Mouse (Mus musculus) neural tube, embryonic 13.5 days (tissue): Measurements from ENCODE around the gene Llgl1. TPM values are rescaled to one million over a fixed set of nuclear protein-coding genes. Genes with fewer than 3 reads are reported as not detected.
A peak's percentile ranks its signal among the peaks of the same experiment; 100 is the strongest.

Experiments
- ATAC-seq: fragments of 200-750 bp; cut with Nextera tagmentation; 2 replicates; pipeline ENCODE4 v1.8.0; 2017; ENCODE audit warnings: low read depth, mild to moderate bottlenecking, moderate TSS enrichment, moderate library complexity
- H3K27ac ChIP-seq: fragments of 300-500 bp; sonication (generic); replicated peaks from 2 replicates; pipeline ENCODE4 v1.5.1; 2015; ENCODE audit warnings: moderate library complexity, mild to moderate bottlenecking, inconsistent platforms
- H3K27me3 ChIP-seq: fragments of 300-500 bp; sonication (generic); 2 replicates; pipeline ENCODE4 v1.6.1; 2015; ENCODE audit warnings: mild to moderate bottlenecking, inconsistent platforms
- H3K36me3 ChIP-seq: fragments of 300-500 bp; sonication (generic); 2 replicates; pipeline ENCODE4 v1.6.1; 2015; ENCODE audit warnings: mild to moderate bottlenecking, inconsistent platforms
- H3K4me1 ChIP-seq: fragments of 300-500 bp; sonication (generic); replicated peaks from 2 replicates; pipeline ENCODE4 v1.6.1; 2015; ENCODE audit warnings: inconsistent platforms
- H3K4me2 ChIP-seq: fragments of 300-500 bp; sonication (generic); 2 replicates; pipeline ENCODE4 v1.6.1; 2015; ENCODE audit warnings: inconsistent platforms, mild to moderate bottlenecking, moderate library complexity
- H3K4me3 ChIP-seq: fragments of 300-500 bp; sonication (generic); 2 replicates; pipeline ENCODE4 v1.5.1; 2015; ENCODE audit warnings: mild to moderate bottlenecking, inconsistent platforms
- H3K9ac ChIP-seq: fragments of 300-500 bp; sonication (generic); 2 replicates; pipeline ENCODE4 v1.6.1; 2015; ENCODE audit warnings: moderate library complexity, mild to moderate bottlenecking, inconsistent platforms
- H3K9me3 ChIP-seq: fragments of 300-500 bp; sonication (generic); 2 replicates; pipeline ENCODE4 v1.6.1; 2016; ENCODE audit warnings: inconsistent platforms
- WGBS: fragments of 180-500 bp; shearing (Covaris S2); methylation state at CpG from one replicate; pipeline ENCODE4 v1.1.7; 2015; 5-methylcytosine and 5-hydroxymethylcytosine counted together
- polyA plus RNA-seq: library from polyadenylated mRNA; unstranded; fragments of >200 nt; fragmentation: Nextera tagmentation; extraction: Ambion mirVana; gene quantifications from 2 replicates; pipeline ENCODE4 v1.2.1, GENCODE M21; 2015

Gene Llgl1
- polyA plus RNA-seq, 1 experiment from 2014 or later: 54.4 TPM

- H3K27ac ChIP-seq: peak within 1 kb of the TSS; percentile 91
- H3K4me1 ChIP-seq: peaks cover 39% of the 10 kb centered on the region
- under 1% methylated on average over 44 of the region's 44 CpGs for WGBS
Observed at GRCm38 (mm10) chr11:60728260-60728761, 28.8 kb downstream of the Llgl1 start, which contains the start of gene Mief2. Gene Mief2, plus strand, starts transcription at chr11:60728398.

GRCm38 (mm10) chr11:60729217-60729641 is 29.7 kb downstream of the Llgl1 start:
- H3K27ac ChIP-seq: no peak overlapping the region
- H3K9ac ChIP-seq: peak overlapping the region; percentile 78; the same call in 1 of the 2 replicates
- WGBS: 78% methylated on average over 6 of the region's 6 CpGs
- peaks cover 39% of the 10 kb centered on the region for H3K4me1 ChIP-seq
- H3K4me2 ChIP-seq: peak overlapping the region; percentile 76
- H3K27me3 ChIP-seq: no peaks in the 10 kb centered on the region
- ATAC-seq: no peak
- H3K36me3 ChIP-seq: peaks cover 46% of the 10 kb centered on the region
- H3K4me3 ChIP-seq: peak overlapping the region; percentile 84
- no peaks in the 10 kb centered on the region for H3K9me3 ChIP-seq

More at GRCm38 (mm10) chr11:60728260-60728761, 28.8 kb downstream of the Llgl1 start, which contains the start of gene Mief2:
- H3K36me3 ChIP-seq: peaks cover 48% of the 10 kb centered on the region
- H3K9me3 ChIP-seq: no peaks in the 10 kb centered on the region
- ATAC-seq: peak; percentile 95
- peak within 1 kb of the TSS; percentile 84 for H3K4me3 ChIP-seq
- no peaks in the 10 kb centered on the region for H3K27me3 ChIP-seq
- peak within 1 kb of the TSS; percentile 76 for H3K4me2 ChIP-seq
- peak within 1 kb of the TSS; percentile 92 for H3K9ac ChIP-seq

- Histone ChIP-seq H3K9ac (peak overlapping the region; percentile 49), H3K4me3 (no peak overlapping the region), H3K4me1 (peaks cover 38% of the 10 kb centered on the region), H3K9me3 (no peaks in the 10 kb centered on the region), H3K4me2 (no peak overlapping the region), H3K27ac (no peak overlapping the region), H3K36me3 (peaks cover 40% of the 10 kb centered on the region), H3K27me3 (no peaks in the 10 kb centered on the region)
- WGBS: 91% methylated on average over 9 of the region's 9 CpGs
- ATAC-seq: no peak
Observed at GRCm38 (mm10) chr11:60730169-60730568, 30.6 kb downstream of the Llgl1 start.

GRCm38 (mm10) chr11:60731251-60731650 is 31.7 kb downstream of the Llgl1 start:
- H3K9ac ChIP-seq: no peak overlapping the region
- H3K4me3 ChIP-seq: no peak overlapping the region
- H3K4me2 ChIP-seq: no peak overlapping the region
- H3K36me3 ChIP-seq: peaks cover 40% of the 10 kb centered on the region
- no peaks in the 10 kb centered on the region for H3K27me3 ChIP-seq
- ATAC-seq: no peak
- peaks cover 29% of the 10 kb centered on the region for H3K4me1 ChIP-seq
- no peak overlapping the region for H3K27ac ChIP-seq
- H3K9me3 ChIP-seq: no peaks in the 10 kb centered on the region
- WGBS: 92% methylated on average over 14 of the region's 14 CpGs

- 81% methylated on average over 2 of the region's 2 CpGs for WGBS
- Histone ChIP-seq H3K27me3 (no peaks in the 10 kb centered on the region), H3K4me1 (peaks cover 8% of the 10 kb centered on the region), H3K9ac (no peak overlapping the region), H3K9me3 (no peaks in the 10 kb centered on the region), H3K4me2 (no peak overlapping the region), H3K36me3 (peaks cover 52% of the 10 kb centered on the region), H3K27ac (no peak overlapping the region), H3K4me3 (no peak overlapping the region)
- ATAC-seq: no peak
Observed at GRCm38 (mm10) chr11:60734206-60734605, 34.7 kb downstream of the Llgl1 start.

- Histone ChIP-seq H3K4me3 (no peak overlapping the region), H3K27me3 (no peaks in the 10 kb centered on the region), H3K36me3 (peaks cover 62% of the 10 kb centered on the region), H3K4me1 (no peaks in the 10 kb centered on the region), H3K9ac (no peak overlapping the region), H3K4me2 (no peak overlapping the region), H3K27ac (no peak overlapping the region), H3K9me3 (no peaks in the 10 kb centered on the region)
- 77% methylated on average over 5 of the region's 5 CpGs for WGBS
- no peak for ATAC-seq
Observed at GRCm38 (mm10) chr11:60735191-60735590, 35.7 kb downstream of the Llgl1 start.

- no peak for ATAC-seq
- Histone ChIP-seq H3K27ac (no peak overlapping the region), H3K4me2 (no peak overlapping the region), H3K4me1 (no peaks in the 10 kb centered on the region), H3K9me3 (no peaks in the 10 kb centered on the region), H3K36me3 (peaks cover 64% of the 10 kb centered on the region), H3K4me3 (no peak overlapping the region), H3K9ac (no peak overlapping the region), H3K27me3 (no peaks in the 10 kb centered on the region)
- WGBS: 82% methylated on average over 3 of the region's 3 CpGs
Observed at GRCm38 (mm10) chr11:60736491-60736890, 37.0 kb downstream of the Llgl1 start.

GRCm38 (mm10) chr11:60737450-60737849 is 37.9 kb downstream of the Llgl1 start:
- Histone ChIP-seq H3K4me2 (no peak overlapping the region), H3K27ac (no peak overlapping the region), H3K4me3 (no peak overlapping the region), H3K27me3 (no peaks in the 10 kb centered on the region), H3K4me1 (no peaks in the 10 kb centered on the region), H3K9ac (no peak overlapping the region), H3K9me3 (no peaks in the 10 kb centered on the region), H3K36me3 (peaks cover 65% of the 10 kb centered on the region)
- no peak for ATAC-seq

- 79% methylated on average over 3 of the region's 3 CpGs for WGBS
- Histone ChIP-seq H3K9ac (no peak overlapping the region), H3K4me1 (no peaks in the 10 kb centered on the region), H3K36me3 (peaks cover 73% of the 10 kb centered on the region), H3K9me3 (no peaks in the 10 kb centered on the region), H3K27ac (no peak overlapping the region), H3K4me2 (no peak overlapping the region), H3K4me3 (no peak overlapping the region), H3K27me3 (no peaks in the 10 kb centered on the region)
- no peak for ATAC-seq
Observed at GRCm38 (mm10) chr11:60740321-60740720, 40.8 kb downstream of the Llgl1 start.

- 96% methylated on average over 7 of the region's 7 CpGs for WGBS
- Histone ChIP-seq H3K36me3 (peaks cover 81% of the 10 kb centered on the region), H3K4me3 (no peak overlapping the region), H3K4me2 (no peak overlapping the region), H3K27ac (no peak overlapping the region), H3K9me3 (no peaks in the 10 kb centered on the region), H3K4me1 (no peaks in the 10 kb centered on the region), H3K9ac (no peak overlapping the region), H3K27me3 (no peaks in the 10 kb centered on the region)
- ATAC-seq: no peak
Observed at GRCm38 (mm10) chr11:60755570-60755969, 56.0 kb downstream of the Llgl1 start.

GRCm38 (mm10) chr11:60761681-60762080 is 62.2 kb downstream of the Llgl1 start:
- no peak overlapping the region for H3K27ac ChIP-seq

More at GRCm38 (mm10) chr11:60761681-60762080, 62.2 kb downstream of the Llgl1 start:
- Histone ChIP-seq H3K27me3 (no peaks in the 10 kb centered on the region), H3K9ac (no peak overlapping the region), H3K9me3 (no peaks in the 10 kb centered on the region), H3K4me1 (no peaks in the 10 kb centered on the region), H3K36me3 (peaks cover 39% of the 10 kb centered on the region), H3K4me2 (no peak overlapping the region), H3K4me3 (no peak overlapping the region)
- ATAC-seq: no peak
- 89% methylated on average over 3 of the region's 3 CpGs for WGBS
